Mouse (Mus musculus): Measurements from ENCODE around the gene Msantd1. TPM values are rescaled to one million over a fixed set of nuclear protein-coding genes. Genes with fewer than 3 reads are reported as not detected.

The Msantd1 gene
- polyA plus RNA-seq, 1 experiment from 2014 or later = 0.80 TPM

DNA sequence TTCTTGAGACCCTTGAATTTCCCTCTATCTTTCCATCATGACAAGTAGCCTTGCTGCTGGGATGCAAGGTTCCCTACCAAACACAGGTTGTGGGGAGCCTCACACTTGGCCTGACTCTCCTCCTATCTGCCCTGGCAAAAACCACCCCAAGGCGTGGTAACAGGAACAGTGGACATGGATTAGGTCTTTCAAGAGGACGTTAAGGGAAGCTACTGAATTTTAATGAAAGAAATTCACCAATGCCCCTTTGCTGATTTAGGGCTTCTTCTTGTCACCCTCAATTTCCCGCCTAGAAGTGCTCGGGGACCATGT, 2.6 kb downstream of the Msantd1 start:
- H3K36me3 ChIP-seq (replicated peaks; ENCODE audit: control insufficient read depth, insufficient read depth, low read depth, low read length) = peaks cover 4% of the 10 kb centered on the region; the same call in 1 of the 2 replicates
- no peak for DNase-seq (ENCODE audit: low spot score)
- H3K9me3 ChIP-seq (replicated peaks; ENCODE audit: control insufficient read depth, low read length) = no peaks in the 10 kb centered on the region
- H3K4me2 ChIP-seq (ENCODE audit: low read depth, low read length) = no peak overlapping the region
- H3K27me3 ChIP-seq (ENCODE audit: control insufficient read depth, insufficient read depth, low read length) = no peaks in the 10 kb centered on the region
- no peak for ATAC-seq (replicated peaks; ENCODE audit: insufficient number of reproducible peaks, low FRiP score, low TSS enrichment, low read depth)
- no peaks in the 10 kb centered on the region for H3K4me1 ChIP-seq (ENCODE audit: control insufficient read depth, insufficient read depth, low read length)
- H3K27ac ChIP-seq (replicated peaks; ENCODE audit: low read depth, low read length) = no peak overlapping the region
- WGBS = 88% methylated on average over 4 of the region's 4 CpGs
- H3K4me3 ChIP-seq (ENCODE audit: low read depth, low read length) = no peak overlapping the region
- H3K9ac ChIP-seq (replicated peaks; ENCODE audit: low read length) = no peak overlapping the region

DNA sequence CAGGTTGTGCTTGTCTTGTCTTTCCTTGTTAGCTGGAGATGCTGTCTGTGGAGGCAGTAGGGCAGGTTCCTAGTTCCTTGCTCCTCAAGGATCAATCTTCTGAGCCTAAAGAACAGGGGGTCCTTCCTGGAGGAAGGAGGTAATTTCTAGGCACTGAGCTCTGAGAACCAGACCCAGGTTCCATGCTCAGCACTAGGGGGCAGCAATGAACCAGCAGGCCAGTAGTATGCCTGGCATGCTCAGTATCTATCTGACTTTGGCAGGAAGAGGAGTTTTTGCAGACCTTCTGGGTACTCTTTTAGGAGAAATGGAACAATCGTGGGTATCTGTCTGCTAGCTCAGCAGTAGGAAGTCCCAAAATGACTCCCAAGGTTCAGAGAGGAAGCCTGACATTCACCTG, 8.0 kb downstream of the Msantd1 start:
- ATAC-seq (replicated peaks; ENCODE audit: insufficient number of reproducible peaks, low FRiP score, low TSS enrichment, low read depth) (no peak; the same call in 1 of the 2 replicates), DNase-seq (ENCODE audit: low spot score) (peak; percentile 72)
- no peak overlapping the region for H3K9ac ChIP-seq (replicated peaks; ENCODE audit: low read length)
- H3K4me2 ChIP-seq (ENCODE audit: low read depth, low read length) = no peak overlapping the region
- H3K9me3 ChIP-seq (replicated peaks; ENCODE audit: control insufficient read depth, low read length) = no peaks in the 10 kb centered on the region
- no peak overlapping the region for H3K27ac ChIP-seq (replicated peaks; ENCODE audit: low read depth, low read length)
- no peaks in the 10 kb centered on the region for H3K4me1 ChIP-seq (ENCODE audit: control insufficient read depth, insufficient read depth, low read length)
- H3K4me3 ChIP-seq (ENCODE audit: low read depth, low read length) = no peak overlapping the region
- no peaks in the 10 kb centered on the region for H3K27me3 ChIP-seq (ENCODE audit: control insufficient read depth, insufficient read depth, low read length)
- H3K36me3 ChIP-seq (replicated peaks; ENCODE audit: control insufficient read depth, insufficient read depth, low read depth, low read length) = no peaks in the 10 kb centered on the region
- WGBS = 36% methylated on average over 1 of the region's 1 CpGs

DNA sequence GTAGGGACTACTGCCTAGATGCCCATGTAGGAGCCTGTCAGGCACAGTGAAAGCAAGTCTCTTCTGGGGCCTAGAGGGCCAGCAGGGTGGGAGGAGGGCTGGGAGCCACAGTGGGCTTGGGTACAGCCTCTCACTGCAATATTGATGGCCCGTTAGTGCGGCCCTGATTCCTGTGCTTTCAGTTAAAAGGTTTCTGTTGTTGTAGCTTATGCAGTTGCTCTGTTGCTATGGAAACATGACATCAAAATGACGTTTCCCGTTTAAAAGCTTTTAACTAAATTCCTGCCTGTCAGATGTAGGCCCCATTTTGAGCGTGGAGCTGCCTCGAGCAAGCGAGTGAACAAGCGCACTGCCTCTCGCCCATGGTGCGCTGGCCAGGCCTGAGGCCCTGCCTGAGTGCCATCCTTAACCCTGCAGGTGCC, 9.4 kb downstream of the Msantd1 start:
- no peak overlapping the region; the same call in 1 of the 2 replicates for H3K9ac ChIP-seq (replicated peaks; ENCODE audit: low read length)
- no peak overlapping the region for H3K4me2 ChIP-seq (ENCODE audit: low read depth, low read length)
- H3K27ac ChIP-seq (replicated peaks; ENCODE audit: low read depth, low read length) = no peak overlapping the region
- no peaks in the 10 kb centered on the region for H3K4me1 ChIP-seq (ENCODE audit: control insufficient read depth, insufficient read depth, low read length)
- DNase-seq (ENCODE audit: low spot score) (peak; percentile 28), ATAC-seq (replicated peaks; ENCODE audit: insufficient number of reproducible peaks, low FRiP score, low TSS enrichment, low read depth) (no peak)
- H3K9me3 ChIP-seq (replicated peaks; ENCODE audit: control insufficient read depth, low read length) = no peaks in the 10 kb centered on the region
- WGBS = 69% methylated on average over 10 of the region's 10 CpGs
- H3K36me3 ChIP-seq (replicated peaks; ENCODE audit: control insufficient read depth, insufficient read depth, low read depth, low read length) = no peaks in the 10 kb centered on the region
- no peaks in the 10 kb centered on the region for H3K27me3 ChIP-seq (ENCODE audit: control insufficient read depth, insufficient read depth, low read length)
- no peak overlapping the region for H3K4me3 ChIP-seq (ENCODE audit: low read depth, low read length)

DNA sequence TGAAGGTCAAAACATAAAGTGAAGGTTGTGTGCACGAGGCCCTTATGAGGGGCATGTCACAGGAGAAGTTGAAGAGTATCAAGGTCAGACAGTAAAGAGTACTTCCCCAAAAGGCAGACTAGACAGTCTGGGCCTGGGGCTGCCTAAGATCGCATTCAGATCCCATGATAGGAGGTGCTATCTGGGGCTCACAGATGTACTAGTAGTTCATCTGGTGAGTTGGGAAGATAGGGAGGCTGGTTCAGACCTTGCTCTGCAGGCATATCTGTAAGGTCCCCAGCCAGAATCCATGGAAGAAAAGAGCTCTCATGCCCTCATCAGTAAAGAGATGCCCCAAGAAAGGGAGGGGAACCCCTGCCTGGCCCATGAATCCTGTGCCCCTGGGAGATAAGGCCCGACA, 11.0 kb downstream of the Msantd1 start:
- 86% methylated on average over 3 of the region's 3 CpGs for WGBS

DNA sequence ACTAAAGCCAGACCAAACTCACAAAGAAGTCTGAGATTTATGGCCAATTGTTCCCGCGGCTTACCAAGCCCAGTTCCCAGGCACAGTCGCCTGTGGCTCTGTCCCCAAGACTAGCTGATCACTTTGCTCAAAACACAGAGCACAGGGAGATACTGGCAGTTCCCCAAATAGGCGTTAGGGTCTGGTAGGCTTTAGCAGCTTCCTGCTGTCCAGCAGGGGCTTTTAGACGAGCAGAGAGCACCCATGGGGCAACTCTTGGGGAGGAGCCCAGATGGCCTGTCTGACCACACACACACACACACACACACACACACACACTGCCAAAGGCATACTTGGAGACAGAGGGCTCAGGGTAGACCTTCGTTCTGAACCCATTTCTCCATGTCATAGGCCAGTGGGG, 14.7 kb downstream of the Msantd1 start:
- ATAC-seq (replicated peaks; ENCODE audit: insufficient number of reproducible peaks, low FRiP score, low TSS enrichment, low read depth) (no peak), DNase-seq (ENCODE audit: low spot score) (no peak)
- no peaks in the 10 kb centered on the region for H3K9me3 ChIP-seq (replicated peaks; ENCODE audit: control insufficient read depth, low read length)
- 83% methylated on average over 6 of the region's 6 CpGs for WGBS
- no peak overlapping the region for H3K9ac ChIP-seq (replicated peaks; ENCODE audit: low read length)
- H3K27me3 ChIP-seq (ENCODE audit: control insufficient read depth, insufficient read depth, low read length) = no peaks in the 10 kb centered on the region
- H3K27ac ChIP-seq (replicated peaks; ENCODE audit: low read depth, low read length) = no peak overlapping the region
- no peak overlapping the region for H3K4me3 ChIP-seq (ENCODE audit: low read depth, low read length)
- no peaks in the 10 kb centered on the region; the same call in 1 of the 2 replicates for H3K36me3 ChIP-seq (replicated peaks; ENCODE audit: control insufficient read depth, insufficient read depth, low read depth, low read length)
- H3K4me1 ChIP-seq (ENCODE audit: control insufficient read depth, insufficient read depth, low read length) = no peaks in the 10 kb centered on the region
- H3K4me2 ChIP-seq (ENCODE audit: low read depth, low read length) = no peak overlapping the region

More for the DNA sequence above, 11.0 kb downstream of the Msantd1 start:
- H3K27me3 ChIP-seq (ENCODE audit: control insufficient read depth, insufficient read depth, low read length) = no peaks in the 10 kb centered on the region
- no peaks in the 10 kb centered on the region for H3K4me1 ChIP-seq (ENCODE audit: control insufficient read depth, insufficient read depth, low read length)
- no peak overlapping the region for H3K4me3 ChIP-seq (ENCODE audit: low read depth, low read length)
- no peak overlapping the region for H3K4me2 ChIP-seq (ENCODE audit: low read depth, low read length)
- no peaks in the 10 kb centered on the region for H3K9me3 ChIP-seq (replicated peaks; ENCODE audit: control insufficient read depth, low read length)
- no peaks in the 10 kb centered on the region; the same call in 1 of the 2 replicates for H3K36me3 ChIP-seq (replicated peaks; ENCODE audit: control insufficient read depth, insufficient read depth, low read depth, low read length)
- H3K27ac ChIP-seq (replicated peaks; ENCODE audit: low read depth, low read length) = no peak overlapping the region
- no peak for DNase-seq (ENCODE audit: low spot score)
- H3K9ac ChIP-seq (replicated peaks; ENCODE audit: low read length) = no peak overlapping the region
- no peak for ATAC-seq (replicated peaks; ENCODE audit: insufficient number of reproducible peaks, low FRiP score, low TSS enrichment, low read depth)

DNA sequence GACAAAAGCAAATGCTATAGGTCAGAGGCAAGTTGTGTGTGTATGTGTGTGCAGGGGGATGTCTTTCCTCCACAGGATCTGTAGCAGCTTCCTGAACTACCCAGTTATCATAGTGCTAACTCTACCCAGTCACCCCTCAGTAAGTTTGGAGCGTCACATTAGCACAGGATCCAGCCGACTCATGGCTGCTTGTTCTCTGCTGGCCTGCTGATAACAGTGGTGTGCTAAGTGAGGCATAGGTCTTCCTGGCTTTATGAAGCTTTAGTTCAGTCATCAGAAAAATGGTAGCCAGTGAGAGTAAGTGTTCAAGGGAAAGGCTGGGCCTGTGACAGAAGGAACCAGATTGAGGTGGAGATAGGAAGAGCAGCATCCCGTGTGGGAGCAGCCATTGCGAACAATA, 16.1 kb downstream of the Msantd1 start:
- no peak overlapping the region for H3K4me3 ChIP-seq (ENCODE audit: low read depth, low read length)
- ATAC-seq (replicated peaks; ENCODE audit: insufficient number of reproducible peaks, low FRiP score, low TSS enrichment, low read depth) (no peak), DNase-seq (ENCODE audit: low spot score) (no peak)
- no peak overlapping the region for H3K9ac ChIP-seq (replicated peaks; ENCODE audit: low read length)
- no peaks in the 10 kb centered on the region for H3K27me3 ChIP-seq (ENCODE audit: control insufficient read depth, insufficient read depth, low read length)
- no peak overlapping the region for H3K4me2 ChIP-seq (ENCODE audit: low read depth, low read length)
- no peaks in the 10 kb centered on the region for H3K4me1 ChIP-seq (ENCODE audit: control insufficient read depth, insufficient read depth, low read length)
- H3K9me3 ChIP-seq (replicated peaks; ENCODE audit: control insufficient read depth, low read length) = no peaks in the 10 kb centered on the region
- no peaks in the 10 kb centered on the region; the same call in 1 of the 2 replicates for H3K36me3 ChIP-seq (replicated peaks; ENCODE audit: control insufficient read depth, insufficient read depth, low read depth, low read length)
- no peak overlapping the region for H3K27ac ChIP-seq (replicated peaks; ENCODE audit: low read depth, low read length)
- WGBS = 87% methylated on average over 4 of the region's 4 CpGs

DNA sequence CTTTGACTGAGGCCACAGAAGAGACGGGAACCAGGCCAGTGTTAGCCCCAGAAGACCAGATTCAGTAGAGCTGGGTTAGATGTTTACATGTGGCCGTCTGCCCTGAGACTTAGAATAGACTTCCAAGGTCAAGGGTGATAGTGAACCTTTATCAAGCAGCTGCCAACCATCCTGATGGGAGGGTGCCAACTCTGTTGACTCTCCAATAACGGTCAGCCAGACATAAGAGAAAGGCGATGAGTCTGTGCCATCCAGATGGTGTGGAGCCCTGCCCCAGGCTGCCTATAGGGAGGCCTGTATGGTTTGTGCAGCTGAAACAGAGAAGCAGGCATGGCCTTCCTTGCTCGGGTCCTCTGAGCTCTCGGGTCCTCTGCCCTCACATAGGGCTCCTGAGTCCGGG, 16.7 kb downstream of the Msantd1 start:
- 82% methylated on average over 7 of the region's 7 CpGs for WGBS
- no peak for ATAC-seq (replicated peaks; ENCODE audit: insufficient number of reproducible peaks, low FRiP score, low TSS enrichment, low read depth)
- H3K27me3 ChIP-seq (ENCODE audit: control insufficient read depth, insufficient read depth, low read length) = no peaks in the 10 kb centered on the region
- H3K4me1 ChIP-seq (ENCODE audit: control insufficient read depth, insufficient read depth, low read length) = no peaks in the 10 kb centered on the region
- no peak overlapping the region for H3K9ac ChIP-seq (replicated peaks; ENCODE audit: low read length)
- no peaks in the 10 kb centered on the region for H3K9me3 ChIP-seq (replicated peaks; ENCODE audit: control insufficient read depth, low read length)
- H3K4me2 ChIP-seq (ENCODE audit: low read depth, low read length) = no peak overlapping the region
- DNase-seq (ENCODE audit: low spot score) = no peak
- H3K4me3 ChIP-seq (ENCODE audit: low read depth, low read length) = no peak overlapping the region
- H3K36me3 ChIP-seq (replicated peaks; ENCODE audit: control insufficient read depth, insufficient read depth, low read depth, low read length) = no peaks in the 10 kb centered on the region; the same call in 1 of the 2 replicates
- no peak overlapping the region for H3K27ac ChIP-seq (replicated peaks; ENCODE audit: low read depth, low read length)

DNA sequence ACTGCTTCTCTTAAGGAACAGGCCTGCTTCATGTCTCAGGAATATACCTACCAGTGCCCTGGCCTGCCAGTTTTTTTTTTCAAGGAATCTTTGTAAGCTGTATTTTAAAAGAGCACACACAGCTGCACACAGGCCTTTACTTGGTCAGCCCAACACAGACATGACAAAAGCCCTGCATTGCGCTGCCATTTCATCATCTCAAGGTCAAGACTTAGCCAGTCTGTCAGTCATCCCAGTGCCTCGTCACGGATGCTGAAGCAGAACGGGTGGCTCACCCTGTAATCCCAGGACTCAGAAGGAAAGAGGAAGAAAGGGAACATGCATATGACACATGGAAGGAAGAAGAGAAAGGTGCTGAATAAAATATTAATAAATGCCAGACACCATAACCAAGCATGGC, 19.8 kb downstream of the Msantd1 start:
- DNase-seq (ENCODE audit: low spot score) = no peak
- no peak overlapping the region for H3K9ac ChIP-seq (replicated peaks; ENCODE audit: low read length)
- no peaks in the 10 kb centered on the region for H3K27me3 ChIP-seq (ENCODE audit: control insufficient read depth, insufficient read depth, low read length)
- no peak overlapping the region for H3K4me2 ChIP-seq (ENCODE audit: low read depth, low read length)
- no peak overlapping the region for H3K4me3 ChIP-seq (ENCODE audit: low read depth, low read length)
- no peaks in the 10 kb centered on the region; the same call in 1 of the 2 replicates for H3K4me1 ChIP-seq (ENCODE audit: control insufficient read depth, insufficient read depth, low read length)
- no peak overlapping the region for H3K27ac ChIP-seq (replicated peaks; ENCODE audit: low read depth, low read length)
- H3K9me3 ChIP-seq (replicated peaks; ENCODE audit: control insufficient read depth, low read length) = no peaks in the 10 kb centered on the region
- ATAC-seq (replicated peaks; ENCODE audit: insufficient number of reproducible peaks, low FRiP score, low TSS enrichment, low read depth) = no peak
- H3K36me3 ChIP-seq (replicated peaks; ENCODE audit: control insufficient read depth, insufficient read depth, low read depth, low read length) = no peaks in the 10 kb centered on the region; the same call in 1 of the 2 replicates
- WGBS = 86% methylated on average over 4 of the region's 4 CpGs

Data from embryonic facial prominence, embryonic 11.5 days (tissue).